Mouse (Mus musculus) cerebral cortex, adult 2 months (tissue): ENCODE results near the gene Nfu1.

Experiments
- WGBS: fragments of 180-500 bp; shearing (Covaris S2); methylation state at CpG from one replicate; pipeline ENCODE4 v1.1.7; 2018; 5-methylcytosine and 5-hydroxymethylcytosine counted together

The Nfu1 gene

GRCm38 (mm10) chr6:87075092-87075685, 66.2 kb downstream of the Nfu1 start:
- WGBS = 65% methylated on average over 3 of the region's 3 CpGs
